Mouse (Mus musculus) T-helper 17 cell (primary cell): ENCODE results near the gene Wwc1.

Experiments used
- in situ Hi-C, 2 experiments: fragments of 300-600 bp; cut with MboI, MseI; formaldehyde crosslinking; loops; 1 replicate in 1 of 2; 2 replicates in 1 of 2; pipeline ENCODE4 v1.15.1; 2025; ENCODE audit warnings: high pct_unique_total_duplicates in 2 of 2

Wwc1 gene

GRCm38 (mm10) chr11:35974632-35975450 is 5.5 kb downstream of the Wwc1 start:
- in situ Hi-C loops = no loop called here

GRCm38 (mm10) chr11:35973135-35973534 is 7.2 kb downstream of the Wwc1 start:
- in situ Hi-C loops = no loop called here

GRCm38 (mm10) chr11:35972270-35972931 is 7.9 kb downstream of the Wwc1 start:
- in situ Hi-C loops = no loop called here

- in situ Hi-C loops = no loop called here
Observed at GRCm38 (mm10) chr11:35970806-35971705, 9.3 kb downstream of the Wwc1 start.

- in situ Hi-C loops = no loop called here
Observed at GRCm38 (mm10) chr11:35968291-35968690, 12.0 kb downstream of the Wwc1 start.

- in situ Hi-C loops = no loop called here
Observed at GRCm38 (mm10) chr11:35963981-35964549, 16.3 kb downstream of the Wwc1 start.

GRCm38 (mm10) chr11:35963554-35963953 is 16.8 kb downstream of the Wwc1 start:
- in situ Hi-C loops = no loop called here

GRCm38 (mm10) chr11:35962431-35962830 is 17.9 kb downstream of the Wwc1 start:
- in situ Hi-C loops = no loop called here

- in situ Hi-C loops = no loop called here
Observed at GRCm38 (mm10) chr11:35959270-35959669, 21.1 kb downstream of the Wwc1 start.

GRCm38 (mm10) chr11:35955572-35955971 is 24.8 kb downstream of the Wwc1 start:
- in situ Hi-C loops = no loop called here

GRCm38 (mm10) chr11:35953179-35953578 is 27.1 kb downstream of the Wwc1 start:
- in situ Hi-C loops = no loop called here

- in situ Hi-C loops = no loop called here
Observed at GRCm38 (mm10) chr11:35951727-35952065, 28.6 kb downstream of the Wwc1 start.

- in situ Hi-C loops = no loop called here
Observed at GRCm38 (mm10) chr11:35951058-35951726, 29.1 kb downstream of the Wwc1 start.

GRCm38 (mm10) chr11:35950466-35950865 is 29.9 kb downstream of the Wwc1 start:
- in situ Hi-C loops = no loop called here

GRCm38 (mm10) chr11:35950011-35950410 is 30.3 kb downstream of the Wwc1 start:
- in situ Hi-C loops = no loop called here

GRCm38 (mm10) chr11:35948457-35948881 is 31.9 kb downstream of the Wwc1 start:
- in situ Hi-C loops = no loop called here

- in situ Hi-C loops = no loop called here
Observed at GRCm38 (mm10) chr11:35947944-35948343, 32.4 kb downstream of the Wwc1 start.

GRCm38 (mm10) chr11:35945187-35945586 is 35.1 kb downstream of the Wwc1 start:
- in situ Hi-C loops = no loop called here

GRCm38 (mm10) chr11:35941641-35942040 is 38.7 kb downstream of the Wwc1 start:
- in situ Hi-C loops = no loop called here

- in situ Hi-C loops = no loop called here
Observed at GRCm38 (mm10) chr11:35941064-35941463, 39.3 kb downstream of the Wwc1 start.

GRCm38 (mm10) chr11:35938790-35939385 is 41.4 kb downstream of the Wwc1 start:
- in situ Hi-C loops = no loop called here
